Mouse (Mus musculus): Measurements from ENCODE around the gene Lama2. TPM values are rescaled to one million over a fixed set of nuclear protein-coding genes. Genes with fewer than 3 reads are reported as not detected.

Gene Lama2
- total and polyA plus RNA-seq, 2 experiments from 2014 or later: 5.6 to 18.2 TPM

DNA sequence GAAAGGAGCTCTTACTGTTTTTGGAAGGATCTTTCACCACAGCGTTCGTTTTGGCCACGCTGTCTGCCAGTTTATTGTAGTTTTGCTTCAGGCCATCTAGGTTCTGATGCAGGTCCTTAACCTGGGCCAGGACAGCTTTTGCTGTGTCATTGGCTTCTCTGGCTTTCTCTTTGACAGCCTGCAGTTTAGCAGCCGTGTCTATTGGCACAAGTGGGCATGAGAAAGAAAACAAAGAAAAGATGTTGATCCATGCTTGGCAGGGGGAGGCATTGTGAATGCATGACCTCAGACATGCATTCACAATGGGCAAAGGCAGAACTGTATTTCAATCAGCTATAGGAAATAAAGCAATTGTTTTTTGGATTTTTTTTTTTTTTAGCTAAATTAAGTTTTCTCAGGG is 565.1 kb downstream of the Lama2 start:
- TF ChIP-seq CTCF (IDR thresholded peaks at IDR 0.05; ENCODE audit: low read depth): no peak
- Histone ChIP-seq H3K27me3 (ENCODE audit: insufficient read depth, low read length) (no peaks in the 10 kb centered on the region), H3K4me1 (ENCODE audit: insufficient read depth, low read length) (no peaks in the 10 kb centered on the region), H3K27ac (no peak overlapping the region), H3K4me3 (ENCODE audit: low read length) (no peak overlapping the region), H3K9me3 (ENCODE audit: low read length) (no peaks in the 10 kb centered on the region), H3K9ac (replicated peaks; ENCODE audit: low read length) (no peak overlapping the region), H3K36me3 (ENCODE audit: insufficient read depth, low read length) (no peaks in the 10 kb centered on the region), H3K4me2 (ENCODE audit: low read depth, low read length) (no peak overlapping the region)
- DNase-seq (ENCODE audit: low spot score) (peak; percentile 6), ATAC-seq (no peak)
- 35% methylated on average over 4 of the region's 4 CpGs for WGBS

DNA sequence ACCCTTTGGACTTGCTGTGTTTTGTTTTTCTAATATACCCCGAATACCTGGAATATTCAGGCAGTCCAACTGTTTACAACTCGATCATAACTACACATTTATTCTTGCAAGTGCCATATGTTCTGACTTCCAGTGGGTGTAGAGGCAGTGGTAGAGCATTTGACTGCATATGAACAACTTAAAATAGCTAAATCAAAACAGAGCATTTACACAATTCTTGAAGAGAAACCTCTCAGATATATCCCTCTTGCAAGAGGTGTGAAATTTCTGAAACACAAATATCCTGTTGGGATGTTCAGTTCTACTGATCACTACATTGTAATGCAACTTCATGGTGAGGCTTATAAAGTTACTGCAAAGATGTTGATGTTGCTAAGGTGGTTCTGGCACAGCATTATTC is 572.4 kb downstream of the Lama2 start:
- Histone ChIP-seq H3K9ac (replicated peaks; ENCODE audit: low read length) (no peak overlapping the region), H3K4me3 (ENCODE audit: low read length) (no peak overlapping the region), H3K9me3 (ENCODE audit: low read length) (no peaks in the 10 kb centered on the region), H3K4me1 (ENCODE audit: insufficient read depth, low read length) (no peaks in the 10 kb centered on the region), H3K27me3 (ENCODE audit: insufficient read depth, low read length) (no peaks in the 10 kb centered on the region), H3K27ac (no peak overlapping the region), H3K4me2 (ENCODE audit: low read depth, low read length) (no peak overlapping the region), H3K36me3 (ENCODE audit: insufficient read depth, low read length) (no peaks in the 10 kb centered on the region)
- no peak for DNase-seq (ENCODE audit: low spot score)
- 84% methylated on average over 2 of the region's 2 CpGs for WGBS
- ATAC-seq: no peak
- no peak for TF ChIP-seq CTCF (IDR thresholded peaks at IDR 0.05; ENCODE audit: low read depth)

DNA sequence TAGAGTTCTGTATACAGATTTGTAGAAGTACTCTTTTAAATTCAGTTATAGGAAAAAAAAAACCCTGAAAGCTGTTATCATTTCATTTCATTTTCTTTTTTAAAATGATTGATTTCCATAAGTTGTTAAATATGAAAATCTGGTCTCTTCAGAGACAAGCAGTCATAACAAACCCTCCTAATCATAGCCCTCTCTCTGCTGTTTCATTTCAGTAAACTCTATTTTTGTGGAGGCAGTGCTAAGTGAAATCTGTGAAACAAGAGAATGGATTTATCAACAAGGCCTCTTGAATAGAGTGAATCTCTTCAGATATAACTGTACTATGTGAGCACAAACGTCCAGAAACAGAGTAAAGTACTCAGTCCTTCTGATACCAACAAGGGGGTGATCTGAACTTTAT is 577.7 kb downstream of the Lama2 start:
- no peak overlapping the region for H3K9ac ChIP-seq (replicated peaks; ENCODE audit: low read length)
- no peak for DNase-seq (ENCODE audit: low spot score)

DNA sequence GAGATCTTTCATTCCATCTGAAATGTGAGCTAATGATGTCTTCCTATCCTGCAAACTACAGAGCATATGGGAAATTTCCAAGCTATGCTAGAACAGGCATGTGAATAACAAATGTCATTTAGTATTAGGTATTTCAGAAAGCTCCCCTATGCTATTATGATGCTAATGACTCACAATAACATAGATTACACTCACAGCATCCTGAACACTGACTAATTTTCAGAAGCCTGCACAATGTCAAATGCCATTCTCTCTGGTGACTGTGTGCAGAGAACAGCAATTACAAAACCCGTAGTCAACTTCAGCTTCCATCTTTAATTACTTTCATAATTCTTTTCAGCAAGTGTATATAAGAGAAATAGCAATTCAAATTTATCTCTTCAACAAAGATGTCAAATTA is 596.9 kb downstream of the Lama2 start:
- Histone ChIP-seq H3K9ac (replicated peaks; ENCODE audit: low read length) (no peak overlapping the region), H3K36me3 (ENCODE audit: insufficient read depth, low read length) (no peaks in the 10 kb centered on the region), H3K4me3 (ENCODE audit: low read length) (no peak overlapping the region), H3K4me2 (ENCODE audit: low read depth, low read length) (no peak overlapping the region), H3K4me1 (ENCODE audit: insufficient read depth, low read length) (no peaks in the 10 kb centered on the region), H3K9me3 (ENCODE audit: low read length) (no peaks in the 10 kb centered on the region), H3K27ac (no peak overlapping the region), H3K27me3 (ENCODE audit: insufficient read depth, low read length) (no peaks in the 10 kb centered on the region)
- DNase-seq (ENCODE audit: low spot score): no peak
- 48% methylated on average over 1 of the region's 1 CpGs for WGBS
- no peak for TF ChIP-seq CTCF (IDR thresholded peaks at IDR 0.05; ENCODE audit: low read depth)
- ATAC-seq: no peak

More for the DNA sequence above, 577.7 kb downstream of the Lama2 start:
- Histone ChIP-seq H3K36me3 (ENCODE audit: insufficient read depth, low read length) (no peaks in the 10 kb centered on the region), H3K27me3 (ENCODE audit: insufficient read depth, low read length) (no peaks in the 10 kb centered on the region), H3K4me1 (ENCODE audit: insufficient read depth, low read length) (no peaks in the 10 kb centered on the region), H3K9me3 (ENCODE audit: low read length) (no peaks in the 10 kb centered on the region), H3K4me3 (ENCODE audit: low read length) (no peak overlapping the region), H3K4me2 (ENCODE audit: low read depth, low read length) (no peak overlapping the region), H3K27ac (no peak overlapping the region)
- 72% methylated on average over 1 of the region's 1 CpGs for WGBS
- no peak for TF ChIP-seq CTCF (IDR thresholded peaks at IDR 0.05; ENCODE audit: low read depth)
- no peak for ATAC-seq

DNA sequence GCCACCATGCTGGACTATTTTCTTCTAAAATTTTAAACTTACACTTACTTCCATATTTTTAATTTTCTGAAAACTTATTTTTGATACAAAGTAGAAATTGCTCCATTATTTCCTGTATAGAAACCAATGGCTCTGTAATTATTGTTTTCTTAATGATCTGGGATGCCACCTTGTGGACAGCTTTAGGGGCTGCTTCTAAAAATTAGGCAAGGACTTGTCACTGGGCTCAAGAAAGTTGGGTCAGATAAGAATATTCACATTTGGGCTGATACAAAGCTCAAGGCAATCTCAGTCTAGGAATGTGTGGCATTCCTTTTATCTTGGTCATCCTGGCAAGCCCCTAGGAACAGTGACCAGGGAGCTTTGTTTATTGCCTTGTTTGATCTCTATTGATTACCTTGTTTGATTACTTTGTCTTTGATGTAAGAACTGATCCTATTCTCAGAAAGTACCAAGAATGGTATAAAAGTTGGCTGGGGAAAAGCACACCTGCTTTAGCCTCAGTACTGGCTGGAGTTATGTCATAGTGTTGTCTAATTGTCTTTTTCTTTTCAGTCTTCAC is 606.7 kb downstream of the Lama2 start:
- Histone ChIP-seq H3K27ac (no peak overlapping the region), H3K9me3 (ENCODE audit: low read length) (no peaks in the 10 kb centered on the region), H3K9ac (replicated peaks; ENCODE audit: low read length) (no peak overlapping the region), H3K4me2 (ENCODE audit: low read depth, low read length) (no peak overlapping the region), H3K4me3 (ENCODE audit: low read length) (no peak overlapping the region), H3K27me3 (ENCODE audit: insufficient read depth, low read length) (no peaks in the 10 kb centered on the region), H3K4me1 (ENCODE audit: insufficient read depth, low read length) (no peaks in the 10 kb centered on the region), H3K36me3 (ENCODE audit: insufficient read depth, low read length) (no peaks in the 10 kb centered on the region)
- no peak for DNase-seq (ENCODE audit: low spot score)
- ATAC-seq: no peak
- TF ChIP-seq CTCF (IDR thresholded peaks at IDR 0.05; ENCODE audit: low read depth): no peak

DNA sequence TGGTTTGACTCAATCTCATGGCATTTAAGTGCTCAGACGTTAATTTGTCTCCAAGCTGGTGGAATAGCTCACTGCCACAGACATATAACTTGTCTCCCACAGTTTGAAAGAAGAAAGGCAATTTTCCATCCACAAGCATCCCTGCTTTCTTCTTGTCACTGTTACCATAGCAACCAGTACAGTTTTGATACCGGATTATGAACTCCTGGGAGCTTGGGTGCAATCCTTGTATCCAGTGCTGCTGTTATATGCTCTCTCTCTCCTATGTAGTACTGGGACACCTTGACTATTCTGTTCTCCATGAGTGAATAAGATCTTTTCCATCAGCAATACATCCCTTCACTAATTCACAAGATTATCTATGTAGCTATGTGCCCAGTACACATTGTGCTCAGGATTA is 612.2 kb downstream of the Lama2 start:
- no peak for TF ChIP-seq CTCF (IDR thresholded peaks at IDR 0.05; ENCODE audit: low read depth)
- Histone ChIP-seq H3K9me3 (ENCODE audit: low read length) (no peaks in the 10 kb centered on the region), H3K4me2 (ENCODE audit: low read depth, low read length) (no peak overlapping the region), H3K27me3 (ENCODE audit: insufficient read depth, low read length) (no peaks in the 10 kb centered on the region), H3K9ac (replicated peaks; ENCODE audit: low read length) (no peak overlapping the region), H3K36me3 (ENCODE audit: insufficient read depth, low read length) (no peaks in the 10 kb centered on the region), H3K4me3 (ENCODE audit: low read length) (no peak overlapping the region), H3K27ac (no peak overlapping the region), H3K4me1 (ENCODE audit: insufficient read depth, low read length) (no peaks in the 10 kb centered on the region)
- WGBS: 39% methylated on average over 2 of the region's 2 CpGs
- DNase-seq (ENCODE audit: low spot score) (peak; percentile 43), ATAC-seq (peak; percentile 53; the same call in 1 of the 2 replicates)

DNA sequence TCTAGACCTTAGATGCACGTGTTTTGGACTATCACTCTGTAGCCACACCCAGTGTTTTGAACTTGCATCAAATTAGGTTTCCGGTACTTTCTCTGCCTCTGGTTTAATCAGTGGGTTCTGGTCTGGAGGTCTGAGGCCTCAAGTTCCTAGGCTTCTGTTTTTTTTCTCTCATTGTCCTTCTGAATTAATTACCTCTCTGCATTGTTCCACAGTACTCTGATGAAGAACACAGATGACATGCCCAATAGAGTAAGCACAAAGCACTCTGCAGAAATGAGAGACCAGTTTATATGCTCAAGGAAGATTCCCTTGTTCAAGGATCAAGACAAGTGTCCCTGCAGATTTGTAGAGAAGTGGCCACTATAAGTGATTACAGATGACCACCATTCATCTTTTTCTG is 613.8 kb downstream of the Lama2 start:
- Histone ChIP-seq H3K4me1 (ENCODE audit: insufficient read depth, low read length) (no peaks in the 10 kb centered on the region), H3K27ac (no peak overlapping the region), H3K27me3 (ENCODE audit: insufficient read depth, low read length) (no peaks in the 10 kb centered on the region), H3K36me3 (ENCODE audit: insufficient read depth, low read length) (no peaks in the 10 kb centered on the region), H3K9ac (replicated peaks; ENCODE audit: low read length) (no peak overlapping the region), H3K9me3 (ENCODE audit: low read length) (no peaks in the 10 kb centered on the region), H3K4me2 (ENCODE audit: low read depth, low read length) (no peak overlapping the region), H3K4me3 (ENCODE audit: low read length) (no peak overlapping the region)
- ATAC-seq (no peak), DNase-seq (ENCODE audit: low spot score) (no peak)
- WGBS: 57% methylated on average over 2 of the region's 2 CpGs
- TF ChIP-seq CTCF (IDR thresholded peaks at IDR 0.05; ENCODE audit: low read depth): no peak
